Mouse (Mus musculus) limb, embryonic 15.5 days (tissue): Measurements from ENCODE around the gene Ruvbl2. TPM values are rescaled to one million over a fixed set of nuclear protein-coding genes. Genes with fewer than 3 reads are reported as not detected.

Experiments
- ATAC-seq: fragments of 200-750 bp; cut with Nextera tagmentation; 2 replicates; pipeline ENCODE4 v1.8.0; 2017; ENCODE audit warnings: low read depth, moderate TSS enrichment; ENCODE audit not compliant: insufficient number of reproducible peaks, low FRiP score, low TSS enrichment
- H3K27ac ChIP-seq: fragments of 300-500 bp; sonication (generic); 2 replicates; pipeline ENCODE4 v1.5.1; 2015; ENCODE audit warnings: moderate library complexity, mild to moderate bottlenecking, inconsistent platforms
- H3K27me3 ChIP-seq: fragments of 300-500 bp; sonication (generic); 2 replicates; pipeline ENCODE4 v1.6.1; 2015; ENCODE audit warnings: inconsistent platforms
- H3K36me3 ChIP-seq: fragments of 300-500 bp; sonication (generic); 2 replicates; pipeline ENCODE4 v1.6.1; 2015; ENCODE audit warnings: inconsistent platforms
- H3K4me1 ChIP-seq: fragments of 300-500 bp; sonication (generic); 2 replicates; pipeline ENCODE4 v1.6.1; 2015; ENCODE audit warnings: inconsistent platforms
- H3K4me2 ChIP-seq: fragments of 300-500 bp; sonication (generic); 2 replicates; pipeline ENCODE4 v1.6.1; 2015; ENCODE audit warnings: mild to moderate bottlenecking, inconsistent platforms
- H3K4me3 ChIP-seq: fragments of 300-500 bp; sonication (generic); 2 replicates; pipeline ENCODE4 v1.5.1; 2015; ENCODE audit warnings: mild to moderate bottlenecking, inconsistent platforms
- H3K9ac ChIP-seq: fragments of 300-500 bp; sonication (generic); 2 replicates; pipeline ENCODE4 v1.6.1; 2015; ENCODE audit warnings: inconsistent platforms
- H3K9me3 ChIP-seq: fragments of 300-500 bp; sonication (generic); 2 replicates; pipeline ENCODE4 v1.6.1; 2016; ENCODE audit warnings: inconsistent platforms
- WGBS: fragments of 180-500 bp; shearing (Covaris S2); methylation state at CpG from one replicate; pipeline ENCODE4 v1.1.7; 2015; 5-methylcytosine and 5-hydroxymethylcytosine counted together
- polyA plus RNA-seq: library from polyadenylated mRNA; unstranded; fragments of >200 nt; fragmentation: Nextera tagmentation; extraction: Ambion mirVana; gene quantifications from 2 replicates; pipeline ENCODE4 v1.2.1, GENCODE M21; 2015

Gene Ruvbl2
- polyA plus RNA-seq, 1 experiment from 2014 or later = 125 TPM

- Histone ChIP-seq H3K9me3 (no peaks in the 10 kb centered on the region), H3K4me2 (no peak overlapping the region; the same call in 1 of the 2 replicates), H3K9ac (no peak overlapping the region), H3K4me1 (peaks cover 51% of the 10 kb centered on the region), H3K27ac (no peak overlapping the region), H3K4me3 (no peak overlapping the region), H3K36me3 (peaks cover 26% of the 10 kb centered on the region), H3K27me3 (peaks cover 77% of the 10 kb centered on the region)
- 10% methylated on average over 13 of the region's 13 CpGs for WGBS
- no peak for ATAC-seq
Observed at GRCm38 (mm10) chr7:45417962-45418492, 19.9 kb downstream of the Ruvbl2 start.

- Histone ChIP-seq H3K4me3 (no peak overlapping the region), H3K9me3 (no peaks in the 10 kb centered on the region), H3K27me3 (peaks cover 93% of the 10 kb centered on the region), H3K36me3 (peaks cover 2% of the 10 kb centered on the region; the same call in 1 of the 2 replicates), H3K4me1 (peaks cover 53% of the 10 kb centered on the region), H3K4me2 (peak overlapping the region; percentile 12; the same call in 1 of the 2 replicates), H3K9ac (no peak overlapping the region; the same call in 1 of the 2 replicates), H3K27ac (no peak overlapping the region)
- 13% methylated on average over 37 of the region's 37 CpGs for WGBS
- ATAC-seq = no peak
Observed at GRCm38 (mm10) chr7:45415636-45416035, 22.3 kb downstream of the Ruvbl2 start.

- no peak overlapping the region for H3K9ac ChIP-seq
- H3K4me2 ChIP-seq = no peak overlapping the region
- H3K27me3 ChIP-seq = peaks cover 94% of the 10 kb centered on the region
- H3K36me3 ChIP-seq = no peaks in the 10 kb centered on the region
- no peak for ATAC-seq
- 0 out of 2 replicates have a peak overlapping the region, but pooled peaks have one; percentile 61 for H3K4me3 ChIP-seq
- 34% methylated on average over 12 of the region's 12 CpGs for WGBS
- H3K9me3 ChIP-seq = no peaks in the 10 kb centered on the region
- peaks cover 46% of the 10 kb centered on the region for H3K4me1 ChIP-seq
- no peak overlapping the region for H3K27ac ChIP-seq
Observed at GRCm38 (mm10) chr7:45414740-45415224, 23.1 kb downstream of the Ruvbl2 start.

GRCm38 (mm10) chr7:45413864-45414739, 23.8 kb downstream of the Ruvbl2 start:
- peak overlapping the region; percentile 72 for H3K27ac ChIP-seq
- peak overlapping the region; percentile 95 for H3K4me2 ChIP-seq
- H3K27me3 ChIP-seq = peaks cover 95% of the 10 kb centered on the region
- peak overlapping the region; percentile 52 for H3K9ac ChIP-seq
- H3K4me3 ChIP-seq = peak overlapping the region; percentile 61
- no peaks in the 10 kb centered on the region for H3K36me3 ChIP-seq
- H3K9me3 ChIP-seq = no peaks in the 10 kb centered on the region
- ATAC-seq = peak; percentile 37; the same call in 1 of the 2 replicates
- H3K4me1 ChIP-seq = peaks cover 43% of the 10 kb centered on the region
- WGBS = 2% methylated on average over 24 of the region's 27 CpGs

GRCm38 (mm10) chr7:45413113-45413863, 24.6 kb downstream of the Ruvbl2 start, which contains the start of gene Ntf5:
TSS of gene Ntf5 (plus strand) at chr7:45413695.
- no peaks in the 10 kb centered on the region for H3K36me3 ChIP-seq

GRCm38 (mm10) chr7:45412421-45412820, 25.5 kb downstream of the Ruvbl2 start:
- Histone ChIP-seq H3K9me3 (no peaks in the 10 kb centered on the region), H3K4me1 (peaks cover 26% of the 10 kb centered on the region), H3K27me3 (peaks cover 95% of the 10 kb centered on the region), H3K4me2 (no peak overlapping the region), H3K36me3 (no peaks in the 10 kb centered on the region), H3K9ac (no peak overlapping the region), H3K27ac (no peak overlapping the region), H3K4me3 (no peak overlapping the region)
- ATAC-seq = no peak
- 82% methylated on average over 2 of the region's 2 CpGs for WGBS

More at GRCm38 (mm10) chr7:45413113-45413863, 24.6 kb downstream of the Ruvbl2 start, which contains the start of gene Ntf5:
- no peak for ATAC-seq
- peaks cover 95% of the 10 kb centered on the region for H3K27me3 ChIP-seq
- no peaks in the 10 kb centered on the region for H3K9me3 ChIP-seq
- WGBS = 3% methylated on average over 38 of the region's 45 CpGs
- H3K4me2 ChIP-seq = peak within 1 kb of the TSS; percentile 95
- H3K27ac ChIP-seq = peak within 1 kb of the TSS; percentile 72
- H3K9ac ChIP-seq = peak within 1 kb of the TSS; percentile 52
- H3K4me3 ChIP-seq = peak within 1 kb of the TSS; percentile 61
- H3K4me1 ChIP-seq = peaks cover 35% of the 10 kb centered on the region

GRCm38 (mm10) chr7:45409497-45410163, 28.3 kb downstream of the Ruvbl2 start:
- WGBS = 84% methylated on average over 8 of the region's 8 CpGs
- Histone ChIP-seq H3K4me1 (peaks cover 34% of the 10 kb centered on the region), H3K9ac (no peak overlapping the region), H3K4me3 (no peak overlapping the region), H3K4me2 (no peak overlapping the region), H3K27me3 (peaks cover 96% of the 10 kb centered on the region), H3K36me3 (no peaks in the 10 kb centered on the region), H3K27ac (no peak overlapping the region), H3K9me3 (no peaks in the 10 kb centered on the region)
- no peak for ATAC-seq

GRCm38 (mm10) chr7:45408949-45409348, 28.9 kb downstream of the Ruvbl2 start:
- H3K4me3 ChIP-seq = no peak overlapping the region
- ATAC-seq = no peak
- no peak overlapping the region for H3K4me2 ChIP-seq
- H3K27ac ChIP-seq = no peak overlapping the region
- no peak overlapping the region for H3K9ac ChIP-seq
- H3K27me3 ChIP-seq = peaks cover 89% of the 10 kb centered on the region
- H3K36me3 ChIP-seq = no peaks in the 10 kb centered on the region
- peaks cover 29% of the 10 kb centered on the region for H3K4me1 ChIP-seq
- H3K9me3 ChIP-seq = no peaks in the 10 kb centered on the region
- 88% methylated on average over 17 of the region's 17 CpGs for WGBS

- 57% methylated on average over 7 of the region's 7 CpGs for WGBS
Observed at GRCm38 (mm10) chr7:45408351-45408750, 29.5 kb downstream of the Ruvbl2 start.

GRCm38 (mm10) chr7:45407836-45408235, 30.1 kb downstream of the Ruvbl2 start:
- Histone ChIP-seq H3K36me3 (no peaks in the 10 kb centered on the region), H3K9me3 (no peaks in the 10 kb centered on the region), H3K27me3 (peaks cover 79% of the 10 kb centered on the region), H3K27ac (no peak overlapping the region), H3K4me1 (peaks cover 18% of the 10 kb centered on the region), H3K4me2 (no peak overlapping the region), H3K4me3 (no peak overlapping the region), H3K9ac (no peak overlapping the region)
- WGBS = 82% methylated on average over 10 of the region's 10 CpGs
- ATAC-seq = no peak

More at GRCm38 (mm10) chr7:45408351-45408750, 29.5 kb downstream of the Ruvbl2 start:
- H3K4me3 ChIP-seq = no peak overlapping the region
- no peaks in the 10 kb centered on the region for H3K36me3 ChIP-seq
- H3K4me1 ChIP-seq = peaks cover 23% of the 10 kb centered on the region
- no peaks in the 10 kb centered on the region for H3K9me3 ChIP-seq
- no peak overlapping the region for H3K9ac ChIP-seq
- no peak overlapping the region for H3K4me2 ChIP-seq
- H3K27me3 ChIP-seq = peaks cover 83% of the 10 kb centered on the region
- no peak overlapping the region for H3K27ac ChIP-seq
- no peak for ATAC-seq
